Mouse (Mus musculus): ENCODE measurements around the gene Lgi4. TPM values are rescaled to one million over a fixed set of nuclear protein-coding genes. Genes with fewer than 3 reads are reported as not detected.

The Lgi4 gene
- polyA plus RNA-seq, 1 experiment from 2014 or later = 0.19 TPM

GRCm38 (mm10) chr7:31053882-31054447 is 5.2 kb upstream of the Lgi4 start:
- no peak overlapping the region for H3K4me2 ChIP-seq
- H3K4me1 ChIP-seq = peaks cover 42% of the 10 kb centered on the region
- H3K4me3 ChIP-seq = no peak overlapping the region
- H3K36me3 ChIP-seq (replicated peaks) = no peaks in the 10 kb centered on the region
- no peak overlapping the region for H3K27ac ChIP-seq
- peaks cover 40% of the 10 kb centered on the region for H3K27me3 ChIP-seq (replicated peaks)
- H3K9ac ChIP-seq = no peak overlapping the region
- no peak for ATAC-seq (replicated peaks)
- H3K9me3 ChIP-seq = no peaks in the 10 kb centered on the region
- WGBS = 32% methylated on average over 10 of the region's 10 CpGs

- no peak overlapping the region for H3K4me2 ChIP-seq
- WGBS = 43% methylated on average over 11 of the region's 11 CpGs
- H3K9ac ChIP-seq = no peak overlapping the region
- no peak overlapping the region for H3K4me3 ChIP-seq
- no peak overlapping the region for H3K27ac ChIP-seq
- ATAC-seq (replicated peaks) = no peak
- no peaks in the 10 kb centered on the region for H3K9me3 ChIP-seq
- no peaks in the 10 kb centered on the region for H3K36me3 ChIP-seq (replicated peaks)
- peaks cover 34% of the 10 kb centered on the region for H3K4me1 ChIP-seq
- H3K27me3 ChIP-seq (replicated peaks) = peaks cover 40% of the 10 kb centered on the region
Measured at GRCm38 (mm10) chr7:31054661-31055320, 4.4 kb upstream of the Lgi4 start.

- H3K27ac ChIP-seq = no peak overlapping the region
- no peaks in the 10 kb centered on the region for H3K9me3 ChIP-seq
- no peak for ATAC-seq (replicated peaks)
- no peaks in the 10 kb centered on the region for H3K36me3 ChIP-seq (replicated peaks)
- H3K4me1 ChIP-seq = peaks cover 28% of the 10 kb centered on the region
- peaks cover 40% of the 10 kb centered on the region for H3K27me3 ChIP-seq (replicated peaks)
- no peak overlapping the region for H3K4me2 ChIP-seq
- no peak overlapping the region for H3K4me3 ChIP-seq
- H3K9ac ChIP-seq = no peak overlapping the region
- WGBS = 7% methylated on average over 9 of the region's 10 CpGs
Measured at GRCm38 (mm10) chr7:31055354-31055824, 3.8 kb upstream of the Lgi4 start.

GRCm38 (mm10) chr7:31055883-31056282 is 3.3 kb upstream of the Lgi4 start:
- Histone ChIP-seq H3K4me2 (no peak overlapping the region), H3K9ac (no peak overlapping the region), H3K4me1 (peaks cover 23% of the 10 kb centered on the region), H3K27me3 (replicated peaks) (peaks cover 39% of the 10 kb centered on the region), H3K27ac (no peak overlapping the region), H3K4me3 (no peak overlapping the region), H3K36me3 (replicated peaks) (no peaks in the 10 kb centered on the region), H3K9me3 (no peaks in the 10 kb centered on the region)
- ATAC-seq (replicated peaks) = no peak
- WGBS = 17% methylated on average over 3 of the region's 4 CpGs

- Histone ChIP-seq H3K9me3 (no peaks in the 10 kb centered on the region), H3K4me1 (peaks cover 17% of the 10 kb centered on the region), H3K4me2 (no peak overlapping the region), H3K36me3 (replicated peaks) (no peaks in the 10 kb centered on the region), H3K27ac (no peak overlapping the region), H3K27me3 (replicated peaks) (peaks cover 34% of the 10 kb centered on the region), H3K9ac (no peak overlapping the region), H3K4me3 (no peak overlapping the region)
- no peak for ATAC-seq (replicated peaks)
- 78% methylated on average over 7 of the region's 7 CpGs for WGBS
Measured at GRCm38 (mm10) chr7:31056448-31056847, 2.7 kb upstream of the Lgi4 start.

GRCm38 (mm10) chr7:31057071-31057470 is 2.1 kb upstream of the Lgi4 start, which contains the start of gene Fxyd1:
TSS of gene Fxyd1 (minus strand) at chr7:31057199.
- Histone ChIP-seq H3K27ac (no peak within 1 kb of the TSS), H3K27me3 (replicated peaks) (peaks cover 28% of the 10 kb centered on the region), H3K9me3 (no peaks in the 10 kb centered on the region), H3K9ac (no peak within 1 kb of the TSS), H3K4me2 (no peak within 1 kb of the TSS), H3K36me3 (replicated peaks) (no peaks in the 10 kb centered on the region), H3K4me3 (no peak within 1 kb of the TSS), H3K4me1 (peaks cover 11% of the 10 kb centered on the region)
- no peak for ATAC-seq (replicated peaks)
- WGBS = 76% methylated on average over 2 of the region's 2 CpGs

- WGBS = 76% methylated on average over 5 of the region's 5 CpGs
- H3K4me2 ChIP-seq = no peak overlapping the region
- H3K27ac ChIP-seq = no peak overlapping the region
- H3K27me3 ChIP-seq (replicated peaks) = peaks cover 21% of the 10 kb centered on the region
- H3K4me3 ChIP-seq = no peak overlapping the region
- H3K36me3 ChIP-seq (replicated peaks) = no peaks in the 10 kb centered on the region
- ATAC-seq (replicated peaks) = no peak
- H3K9me3 ChIP-seq = no peaks in the 10 kb centered on the region
- no peak overlapping the region for H3K9ac ChIP-seq
- H3K4me1 ChIP-seq = peaks cover 4% of the 10 kb centered on the region
Measured at GRCm38 (mm10) chr7:31057730-31058129, 1.4 kb upstream of the Lgi4 start.

GRCm38 (mm10) chr7:31058211-31058610 is 931 bp upstream of the Lgi4 start:
- H3K4me2 ChIP-seq = no peak overlapping the region
- H3K27me3 ChIP-seq (replicated peaks) = peaks cover 17% of the 10 kb centered on the region
- 84% methylated on average over 6 of the region's 6 CpGs for WGBS
- no peak overlapping the region for H3K4me3 ChIP-seq
- H3K9ac ChIP-seq = no peak overlapping the region
- peaks cover 3% of the 10 kb centered on the region; the same call in 1 of the 2 replicates for H3K4me1 ChIP-seq
- H3K36me3 ChIP-seq (replicated peaks) = no peaks in the 10 kb centered on the region
- no peak for ATAC-seq (replicated peaks)
- H3K9me3 ChIP-seq = no peaks in the 10 kb centered on the region
- H3K27ac ChIP-seq = no peak overlapping the region

GRCm38 (mm10) chr7:31059919-31060620 is 928 bp downstream of the Lgi4 start:
- Histone ChIP-seq H3K9ac (no peak overlapping the region), H3K36me3 (replicated peaks) (no peaks in the 10 kb centered on the region)
- ATAC-seq (replicated peaks) = no peak

GRCm38 (mm10) chr7:31060621-31061010 is 1.5 kb downstream of the Lgi4 start:
- WGBS = 90% methylated on average over 7 of the region's 7 CpGs
- no peaks in the 10 kb centered on the region for H3K4me1 ChIP-seq

More at GRCm38 (mm10) chr7:31059919-31060620, 928 bp downstream of the Lgi4 start:
- Histone ChIP-seq H3K4me3 (no peak overlapping the region), H3K4me2 (no peak overlapping the region), H3K27me3 (replicated peaks) (no peaks in the 10 kb centered on the region), H3K27ac (no peak overlapping the region), H3K9me3 (no peaks in the 10 kb centered on the region), H3K4me1 (0 out of 2 replicates have a peak, but pooled peaks cover 3% of the 10 kb centered on the region)
- WGBS = 56% methylated on average over 11 of the region's 11 CpGs

GRCm38 (mm10) chr7:31063074-31063560 is 4.0 kb downstream of the Lgi4 start:
- Histone ChIP-seq H3K4me1 (no peaks in the 10 kb centered on the region), H3K4me2 (no peak overlapping the region), H3K36me3 (replicated peaks) (no peaks in the 10 kb centered on the region), H3K27me3 (replicated peaks) (no peaks in the 10 kb centered on the region), H3K4me3 (no peak overlapping the region), H3K9me3 (no peaks in the 10 kb centered on the region), H3K27ac (no peak overlapping the region), H3K9ac (no peak overlapping the region)
- ATAC-seq (replicated peaks) = no peak
- 88% methylated on average over 12 of the region's 12 CpGs for WGBS

More at GRCm38 (mm10) chr7:31060621-31061010, 1.5 kb downstream of the Lgi4 start:
- no peaks in the 10 kb centered on the region for H3K36me3 ChIP-seq (replicated peaks)
- no peaks in the 10 kb centered on the region for H3K27me3 ChIP-seq (replicated peaks)
- H3K27ac ChIP-seq = no peak overlapping the region
- no peak overlapping the region for H3K4me3 ChIP-seq
- H3K9me3 ChIP-seq = no peaks in the 10 kb centered on the region
- ATAC-seq (replicated peaks) = no peak
- H3K4me2 ChIP-seq = no peak overlapping the region
- H3K9ac ChIP-seq = no peak overlapping the region

GRCm38 (mm10) chr7:31067836-31068235 is 8.7 kb downstream of the Lgi4 start:
- H3K36me3 ChIP-seq (replicated peaks) = no peaks in the 10 kb centered on the region
- ATAC-seq (replicated peaks) = no peak
- no peaks in the 10 kb centered on the region for H3K4me1 ChIP-seq
- WGBS = 39% methylated on average over 5 of the region's 5 CpGs
- H3K4me2 ChIP-seq = no peak overlapping the region
- H3K9me3 ChIP-seq = no peaks in the 10 kb centered on the region
- H3K27ac ChIP-seq = no peak overlapping the region
- H3K27me3 ChIP-seq (replicated peaks) = no peaks in the 10 kb centered on the region
- no peak overlapping the region for H3K9ac ChIP-seq
- no peak overlapping the region for H3K4me3 ChIP-seq

Data from midbrain, embryonic 15.5 days (tissue).